Mouse (Mus musculus): ENCODE measurements around the gene Ints12. TPM values are rescaled to one million over a fixed set of nuclear protein-coding genes. Genes with fewer than 3 reads are reported as not detected.

Gene Ints12
- polyA plus RNA-seq, 1 experiment = 10.4 TPM

DNA sequence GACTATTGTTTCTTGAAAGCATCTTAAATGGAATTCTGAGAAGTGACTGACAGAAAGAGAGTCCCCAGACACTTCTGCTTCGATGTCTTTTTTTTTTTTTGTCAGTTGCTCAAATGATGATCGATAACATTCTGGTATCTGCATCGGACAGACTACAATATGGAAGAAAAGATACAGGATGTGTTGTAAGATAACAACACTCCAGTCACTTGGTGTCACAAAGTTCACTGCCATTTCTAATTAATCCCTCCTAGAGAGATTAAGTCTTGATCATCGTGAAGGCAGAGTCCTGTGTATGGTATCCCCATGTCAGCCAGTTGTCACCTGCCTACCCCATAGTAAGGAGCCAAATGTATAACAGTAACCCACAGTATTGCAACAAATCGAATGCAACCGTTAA, 60.0 kb downstream of the Ints12 start:
- Histone ChIP-seq H3K27ac (ENCODE audit: insufficient read depth, low read length) (no peak overlapping the region), H3K4me3 (replicated peaks; ENCODE audit: insufficient read depth, low read depth, low read length) (no peak overlapping the region), H3K27me3 (ENCODE audit: control insufficient read depth, insufficient read depth, low read length) (no peaks in the 10 kb centered on the region), H3K4me1 (ENCODE audit: control insufficient read depth, insufficient read depth, low read length) (no peaks in the 10 kb centered on the region)
- DNase-seq = no peak
- TF ChIP-seq CTCF (IDR thresholded peaks at IDR 0.05; ENCODE audit: borderline replicate concordance, insufficient read depth, low read depth, low read length) (no peak), POLR2A (IDR thresholded peaks at IDR 0.05; ENCODE audit: borderline replicate concordance, insufficient read depth, low read length) (no peak)
- WGBS = 78% methylated on average over 6 of the region's 6 CpGs

DNA sequence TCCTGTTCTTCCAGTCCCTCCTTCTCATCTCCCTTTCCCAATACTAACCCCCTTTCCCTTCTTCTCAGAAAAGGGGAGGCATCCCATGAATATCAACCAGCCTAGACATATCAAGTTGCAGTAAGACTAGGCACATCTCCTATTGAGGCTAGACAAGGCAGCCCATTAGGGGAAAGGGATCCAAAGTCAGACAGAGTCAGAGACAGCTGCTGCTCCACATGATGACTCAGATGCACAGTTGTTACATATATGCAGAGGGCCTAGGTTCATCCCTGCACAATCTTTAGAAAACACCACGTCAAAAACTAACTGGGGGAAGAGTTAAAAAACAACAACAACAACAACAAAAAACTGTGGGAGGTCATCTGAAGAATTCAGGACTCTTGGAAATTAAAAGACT, 61.2 kb downstream of the Ints12 start:
- DNase-seq = no peak
- H3K4me1 ChIP-seq (ENCODE audit: control insufficient read depth, insufficient read depth, low read length) = no peaks in the 10 kb centered on the region
- H3K27me3 ChIP-seq (ENCODE audit: control insufficient read depth, insufficient read depth, low read length) = no peaks in the 10 kb centered on the region
- no peak overlapping the region for H3K4me3 ChIP-seq (replicated peaks; ENCODE audit: insufficient read depth, low read depth, low read length)
- no peak overlapping the region for H3K27ac ChIP-seq (ENCODE audit: insufficient read depth, low read length)
- 60% methylated on average over 1 of the region's 1 CpGs for WGBS
- TF ChIP-seq POLR2A (IDR thresholded peaks at IDR 0.05; ENCODE audit: borderline replicate concordance, insufficient read depth, low read length) = no peak
- no peak for TF ChIP-seq CTCF (IDR thresholded peaks at IDR 0.05; ENCODE audit: borderline replicate concordance, insufficient read depth, low read depth, low read length)

DNA sequence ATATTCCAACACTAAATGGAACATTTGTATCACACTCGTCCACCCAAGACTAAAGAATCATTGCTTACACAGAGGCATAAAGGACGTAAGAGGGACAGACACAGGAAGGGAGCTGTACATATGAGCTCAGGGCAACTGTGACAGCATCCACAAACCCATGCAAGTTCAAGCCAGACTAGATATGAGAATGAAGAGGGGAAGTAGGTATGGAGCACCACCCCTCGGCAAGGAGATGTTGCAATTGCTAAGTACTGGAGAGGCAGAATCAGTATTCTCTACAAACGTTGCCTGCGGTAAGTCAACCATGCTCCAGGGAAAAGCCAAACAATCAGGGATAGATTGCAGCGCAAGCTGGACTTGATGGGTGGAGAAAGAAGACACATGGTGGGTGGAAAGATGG, 62.0 kb downstream of the Ints12 start:
- H3K4me3 ChIP-seq (replicated peaks; ENCODE audit: insufficient read depth, low read depth, low read length) = no peak overlapping the region
- TF ChIP-seq POLR2A (IDR thresholded peaks at IDR 0.05; ENCODE audit: borderline replicate concordance, insufficient read depth, low read length) (no peak), CTCF (IDR thresholded peaks at IDR 0.05; ENCODE audit: borderline replicate concordance, insufficient read depth, low read depth, low read length) (no peak)
- DNase-seq = no peak
- H3K27ac ChIP-seq (ENCODE audit: insufficient read depth, low read length) = no peak overlapping the region
- H3K4me1 ChIP-seq (ENCODE audit: control insufficient read depth, insufficient read depth, low read length) = no peaks in the 10 kb centered on the region; the same call in 1 of the 2 replicates
- no peaks in the 10 kb centered on the region for H3K27me3 ChIP-seq (ENCODE audit: control insufficient read depth, insufficient read depth, low read length)
- WGBS = 81% methylated on average over 6 of the region's 6 CpGs

- no peak overlapping the region for H3K27ac ChIP-seq (ENCODE audit: insufficient read depth, low read length)
- no peak for DNase-seq
- no peaks in the 10 kb centered on the region; the same call in 1 of the 2 replicates for H3K4me1 ChIP-seq (ENCODE audit: control insufficient read depth, insufficient read depth, low read length)
- no peak overlapping the region for H3K4me3 ChIP-seq (replicated peaks; ENCODE audit: insufficient read depth, low read depth, low read length)
- no peaks in the 10 kb centered on the region for H3K27me3 ChIP-seq (ENCODE audit: control insufficient read depth, insufficient read depth, low read length)
- 59% methylated on average over 8 of the region's 8 CpGs for WGBS
- TF ChIP-seq CTCF (IDR thresholded peaks at IDR 0.05; ENCODE audit: borderline replicate concordance, insufficient read depth, low read depth, low read length) (no peak), POLR2A (IDR thresholded peaks at IDR 0.05; ENCODE audit: borderline replicate concordance, insufficient read depth, low read length) (no peak)
Measured at GRCm38 (mm10) chr3:133154683-133155082, 63.0 kb downstream of the Ints12 start.

GRCm38 (mm10) chr3:133158260-133158659, 66.6 kb downstream of the Ints12 start:
- DNase-seq = peak; percentile 57 to 82
- Histone ChIP-seq H3K27ac (ENCODE audit: insufficient read depth, low read length) (no peak overlapping the region), H3K27me3 (ENCODE audit: control insufficient read depth, insufficient read depth, low read length) (no peaks in the 10 kb centered on the region), H3K4me1 (ENCODE audit: control insufficient read depth, insufficient read depth, low read length) (no peaks in the 10 kb centered on the region; the same call in 1 of the 2 replicates), H3K4me3 (replicated peaks; ENCODE audit: insufficient read depth, low read depth, low read length) (no peak overlapping the region)
- 9% methylated on average over 5 of the region's 5 CpGs for WGBS
- TF ChIP-seq CTCF (IDR thresholded peaks at IDR 0.05; ENCODE audit: borderline replicate concordance, insufficient read depth, low read depth, low read length) = no peak
- TF ChIP-seq POLR2A (IDR thresholded peaks at IDR 0.05; ENCODE audit: borderline replicate concordance, insufficient read depth, low read length) = no peak

Other genes starting within 250 kb of the Ints12 start
- gene Npnt, start 141.5 kb upstream of the Ints12 start, polyA plus RNA-seq (2012; rRNA removed) = 3.4 and 3.6 TPM in 2 replicates
- gene Gstcd, start 193 bp downstream of the Ints12 start, polyA plus RNA-seq (2012; rRNA removed) = 7.3 and 8.2 TPM in 2 replicates
- 0.08 and 0.41 TPM in 2 replicates for gene Arhgef38, start 143.1 kb downstream of the Ints12 start, polyA plus RNA-seq (2012; rRNA removed)
- 75.8 and 76.3 TPM in 2 replicates for gene Ppa2, start 218.3 kb downstream of the Ints12 start, polyA plus RNA-seq (2012; rRNA removed)

All from cerebellum, adult 2 months (tissue).